Mouse (Mus musculus): ENCODE results near the gene Ugt1a5. TPM values are rescaled to one million over a fixed set of nuclear protein-coding genes. Genes with fewer than 3 reads are reported as not detected.
A peak's percentile ranks its signal among the peaks of the same experiment; 100 is the strongest.

The Ugt1a5 gene
- total RNA-seq, 2 experiments from 2014 or later, result 0.84 to 4.3 TPM

- ATAC-seq (ENCODE audit: poor library complexity, severe bottlenecking), result no peak
Observed at GRCm38 (mm10) chr1:88195687-88196086, 29.9 kb downstream of the Ugt1a5 start.

GRCm38 (mm10) chr1:88197443-88197842, 31.6 kb downstream of the Ugt1a5 start:
- no peak for ATAC-seq (ENCODE audit: poor library complexity, severe bottlenecking)

GRCm38 (mm10) chr1:88199996-88200395, 34.2 kb downstream of the Ugt1a5 start:
- ATAC-seq (ENCODE audit: poor library complexity, severe bottlenecking), result no peak

GRCm38 (mm10) chr1:88200456-88200855, 34.6 kb downstream of the Ugt1a5 start, which contains the start of gene Ugt1a2:
Ugt1a2 (plus strand) TSS chr1:88200601.
- ATAC-seq (ENCODE audit: poor library complexity, severe bottlenecking), result no peak

GRCm38 (mm10) chr1:88205294-88205922, 39.6 kb downstream of the Ugt1a5 start, which contains the start of gene Dnajb3:
Dnajb3 (minus strand) TSS chr1:88205782.
- ATAC-seq (ENCODE audit: poor library complexity, severe bottlenecking), result peak; percentile 72

- ATAC-seq (ENCODE audit: poor library complexity, severe bottlenecking), result no peak
Observed at GRCm38 (mm10) chr1:88206843-88207479, 41.1 kb downstream of the Ugt1a5 start.

GRCm38 (mm10) chr1:88211812-88212211, 46.0 kb downstream of the Ugt1a5 start, which contains the start of gene Ugt1a1:
Ugt1a1 (plus strand) TSS chr1:88211959.
- ATAC-seq (ENCODE audit: poor library complexity, severe bottlenecking), result peak; percentile 23; the same call in 1 of the 2 replicates

GRCm38 (mm10) chr1:88212341-88213045, 46.7 kb downstream of the Ugt1a5 start:
- ATAC-seq (ENCODE audit: poor library complexity, severe bottlenecking), result no peak; the same call in 1 of the 2 replicates

GRCm38 (mm10) chr1:88213061-88213460, 47.2 kb downstream of the Ugt1a5 start:
- no peak for ATAC-seq (ENCODE audit: poor library complexity, severe bottlenecking)

- ATAC-seq (ENCODE audit: poor library complexity, severe bottlenecking), result no peak
Observed at GRCm38 (mm10) chr1:88213766-88214461, 48.1 kb downstream of the Ugt1a5 start.

- ATAC-seq (ENCODE audit: poor library complexity, severe bottlenecking), result no peak
Observed at GRCm38 (mm10) chr1:88214462-88214952, 48.7 kb downstream of the Ugt1a5 start.

GRCm38 (mm10) chr1:88215466-88216380, 49.9 kb downstream of the Ugt1a5 start:
- no peak for ATAC-seq (ENCODE audit: poor library complexity, severe bottlenecking)

- no peak for ATAC-seq (ENCODE audit: poor library complexity, severe bottlenecking)
Observed at GRCm38 (mm10) chr1:88216551-88216950, 50.7 kb downstream of the Ugt1a5 start.

- no peak for ATAC-seq (ENCODE audit: poor library complexity, severe bottlenecking)
Observed at GRCm38 (mm10) chr1:88217144-88217543, 51.3 kb downstream of the Ugt1a5 start.

GRCm38 (mm10) chr1:88217576-88217975, 51.8 kb downstream of the Ugt1a5 start:
- no peak for ATAC-seq (ENCODE audit: poor library complexity, severe bottlenecking)

GRCm38 (mm10) chr1:88218051-88218450, 52.2 kb downstream of the Ugt1a5 start:
- ATAC-seq (ENCODE audit: poor library complexity, severe bottlenecking), result no peak

- ATAC-seq (ENCODE audit: poor library complexity, severe bottlenecking), result no peak
Observed at GRCm38 (mm10) chr1:88218591-88218990, 52.8 kb downstream of the Ugt1a5 start.

GRCm38 (mm10) chr1:88219054-88219453, 53.2 kb downstream of the Ugt1a5 start:
- no peak for ATAC-seq (ENCODE audit: poor library complexity, severe bottlenecking)

- no peak for ATAC-seq (ENCODE audit: poor library complexity, severe bottlenecking)
Observed at GRCm38 (mm10) chr1:88220336-88220735, 54.5 kb downstream of the Ugt1a5 start.

- ATAC-seq (ENCODE audit: poor library complexity, severe bottlenecking), result no peak
Observed at GRCm38 (mm10) chr1:88222216-88222615, 56.4 kb downstream of the Ugt1a5 start.

All from megakaryocyte, adult 5-6 weeks (primary cell).